Mouse (Mus musculus): ENCODE results near the gene Pdzd7.

DNA sequence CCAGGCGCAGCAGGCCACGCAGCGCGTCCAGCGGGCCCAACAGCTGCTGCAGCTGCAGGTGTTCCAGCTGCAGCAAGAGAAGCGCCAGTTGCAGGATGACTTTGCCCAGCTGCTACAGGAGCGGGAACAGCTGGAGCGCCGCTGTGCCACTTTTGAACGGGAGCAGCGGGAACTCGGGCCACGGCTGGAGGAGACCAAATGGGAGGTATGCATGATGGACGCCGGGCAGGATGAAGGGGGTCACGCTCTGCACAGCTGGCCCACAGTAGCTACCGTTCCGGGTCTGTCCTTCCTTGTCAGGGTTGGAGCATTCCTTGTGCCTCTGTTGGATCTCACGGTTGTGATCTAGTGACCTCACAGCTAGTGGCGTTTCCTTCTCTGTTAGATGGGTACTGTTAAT is 20.7 kb downstream of the Pdzd7 start:
- TF ChIP-seq CTCF (IDR thresholded peaks at IDR 0.05; ENCODE audit: low read depth) = no peak
- TF ChIP-seq EP300 (optimal IDR thresholded peaks at IDR 0.05) = no peak
